Mouse (Mus musculus) E14TG2a.4 (cell line): ENCODE results near the gene Gm49333.

ENCODE experiments used
- H3K27me3 ChIP-seq: 2 replicates; pipeline ENCODE4 v1.6.1; 2014; ENCODE audit warnings: low read length, control low read depth; ENCODE audit not compliant: insufficient read depth
- H3K36me3 ChIP-seq: 2 replicates; pipeline ENCODE4 v1.6.1; 2014; ENCODE audit warnings: low read length, control low read depth; ENCODE audit not compliant: insufficient read depth
- H3K4me1 ChIP-seq: replicated peaks from 2 replicates; pipeline ENCODE4 v1.6.1; 2014; ENCODE audit warnings: low read depth, low read length, control low read depth
- H3K4me3 ChIP-seq: replicated peaks from 2 replicates; pipeline ENCODE4 v1.5.1; 2014; ENCODE audit warnings: mild to moderate bottlenecking, low read length
- H3K9me3 ChIP-seq: 2 replicates; pipeline ENCODE4 v1.6.1; 2014; ENCODE audit warnings: low read length, control low read depth
- CTCF ChIP-seq: conservative IDR thresholded peaks from 2 replicates; pipeline ENCODE4 v1.5.1; 2014; ENCODE audit warnings: low read length
- NANOG ChIP-seq: IDR thresholded peaks from 2 replicates; pipeline ENCODE4 v1.6.1; 2014; ENCODE audit warnings: borderline replicate concordance, low read length, mixed read lengths
- POU5F1 ChIP-seq: IDR thresholded peaks from 2 replicates; pipeline ENCODE4 v1.6.1; 2014; ENCODE audit warnings: low read length, borderline replicate concordance

Gm49333 gene

GRCm38 (mm10) chr16:20671886-20672285 is 60.5 kb downstream of the Gm49333 start:
- H3K4me1 ChIP-seq, result peaks cover 50% of the 10 kb centered on the region

GRCm38 (mm10) chr16:20672500-20672902 is 61.1 kb downstream of the Gm49333 start:
- H3K27me3 ChIP-seq, result no peaks in the 10 kb centered on the region
- TF ChIP-seq NANOG (no peak), POU5F1 (no peak), CTCF (no peak)
- H3K9me3 ChIP-seq, result no peaks in the 10 kb centered on the region
- peaks cover 51% of the 10 kb centered on the region for H3K4me1 ChIP-seq
- peak overlapping the region; percentile 95 for H3K4me3 ChIP-seq
- H3K36me3 ChIP-seq, result peaks cover 37% of the 10 kb centered on the region

More at GRCm38 (mm10) chr16:20671886-20672285, 60.5 kb downstream of the Gm49333 start:
- TF ChIP-seq NANOG, result no peak
- no peak for TF ChIP-seq POU5F1
- no peak for TF ChIP-seq CTCF
- H3K4me3 ChIP-seq, result peak overlapping the region; percentile 95
- H3K36me3 ChIP-seq, result peaks cover 31% of the 10 kb centered on the region
- H3K27me3 ChIP-seq, result no peaks in the 10 kb centered on the region
- H3K9me3 ChIP-seq, result no peaks in the 10 kb centered on the region

- TF ChIP-seq NANOG, result no peak
- TF ChIP-seq CTCF, result no peak
- no peak for TF ChIP-seq POU5F1
- peaks cover 43% of the 10 kb centered on the region for H3K36me3 ChIP-seq
- peak overlapping the region; percentile 95 for H3K4me3 ChIP-seq
- H3K27me3 ChIP-seq, result no peaks in the 10 kb centered on the region
- H3K9me3 ChIP-seq, result no peaks in the 10 kb centered on the region
- H3K4me1 ChIP-seq, result peaks cover 57% of the 10 kb centered on the region
Measured at GRCm38 (mm10) chr16:20672965-20673705, 61.7 kb downstream of the Gm49333 start.

GRCm38 (mm10) chr16:20673706-20674303 is 62.4 kb downstream of the Gm49333 start:
- Histone ChIP-seq H3K4me3 (peak overlapping the region; percentile 95), H3K36me3 (peaks cover 50% of the 10 kb centered on the region), H3K4me1 (peaks cover 64% of the 10 kb centered on the region), H3K27me3 (no peaks in the 10 kb centered on the region), H3K9me3 (no peaks in the 10 kb centered on the region)
- TF ChIP-seq NANOG (no peak), CTCF (no peak), POU5F1 (no peak)

- Histone ChIP-seq H3K4me1 (peaks cover 76% of the 10 kb centered on the region), H3K9me3 (no peaks in the 10 kb centered on the region), H3K36me3 (peaks cover 64% of the 10 kb centered on the region), H3K27me3 (no peaks in the 10 kb centered on the region), H3K4me3 (peak overlapping the region; percentile 95)
- no peak for TF ChIP-seq CTCF
- TF ChIP-seq NANOG, result no peak
- TF ChIP-seq POU5F1, result no peak
Measured at GRCm38 (mm10) chr16:20675213-20675612, 63.8 kb downstream of the Gm49333 start.

- H3K36me3 ChIP-seq, result peaks cover 79% of the 10 kb centered on the region
- H3K4me1 ChIP-seq, result peaks cover 69% of the 10 kb centered on the region
- H3K9me3 ChIP-seq, result no peaks in the 10 kb centered on the region
- no peak for TF ChIP-seq NANOG
- no peak for TF ChIP-seq CTCF
- no peak for TF ChIP-seq POU5F1
- no peaks in the 10 kb centered on the region for H3K27me3 ChIP-seq
- no peak overlapping the region for H3K4me3 ChIP-seq
Measured at GRCm38 (mm10) chr16:20676702-20677101, 65.3 kb downstream of the Gm49333 start.

GRCm38 (mm10) chr16:20677380-20677779 is 66.0 kb downstream of the Gm49333 start:
- Histone ChIP-seq H3K4me1 (peaks cover 66% of the 10 kb centered on the region), H3K9me3 (no peaks in the 10 kb centered on the region), H3K36me3 (peaks cover 86% of the 10 kb centered on the region), H3K27me3 (no peaks in the 10 kb centered on the region), H3K4me3 (no peak overlapping the region)
- no peak for TF ChIP-seq CTCF
- no peak for TF ChIP-seq NANOG
- no peak for TF ChIP-seq POU5F1

GRCm38 (mm10) chr16:20677974-20678675 is 66.7 kb downstream of the Gm49333 start:
- Histone ChIP-seq H3K9me3 (no peaks in the 10 kb centered on the region), H3K4me3 (no peak overlapping the region), H3K36me3 (peaks cover 93% of the 10 kb centered on the region), H3K27me3 (no peaks in the 10 kb centered on the region), H3K4me1 (peaks cover 66% of the 10 kb centered on the region)
- TF ChIP-seq NANOG (no peak), CTCF (no peak), POU5F1 (no peak)
